Mouse (Mus musculus) spleen, adult 2 months (tissue): ENCODE data around the gene Dhdds. TPM values are rescaled to one million over a fixed set of nuclear protein-coding genes. Genes with fewer than 3 reads are reported as not detected.
"Not testable (repeated sequence)": the region's sequence is repeated elsewhere in the genome, so short reads cannot be mapped to it uniquely, and the experiment has no call there.

Experiments used
- DNase-seq, 2 experiments: peaks; one replicate each; pipeline versions ENCODE4 v3.0.0 to v3.0.0-alpha.2; 2012 to 2021; ENCODE audit warnings: low spot score in 2 of 2, low read depth in 1 of 2
- H3K27ac ChIP-seq: fragments of 200-500 bp; 2 replicates; pipeline ENCODE4 v1.5.1; 2012; ENCODE audit warnings: low read length, inconsistent platforms; ENCODE audit not compliant: insufficient read depth
- H3K27me3 ChIP-seq: fragments of 200-500 bp; 2 replicates; pipeline ENCODE4 v1.6.1; 2012; ENCODE audit warnings: mild to moderate bottlenecking, moderate library complexity, low read length, inconsistent platforms; ENCODE audit not compliant: control insufficient read depth, insufficient read depth
- H3K36me3 ChIP-seq: fragments of 200-500 bp; 2 replicates; pipeline ENCODE4 v1.6.1; 2012; ENCODE audit warnings: mild to moderate bottlenecking, low read length, inconsistent platforms; ENCODE audit not compliant: control insufficient read depth, insufficient read depth
- H3K4me1 ChIP-seq: fragments of 200-500 bp; 2 replicates; pipeline ENCODE4 v1.6.1; 2011; ENCODE audit warnings: inconsistent platforms; ENCODE audit not compliant: control insufficient read depth, insufficient read depth, insufficient read length
- H3K4me3 ChIP-seq: fragments of 200-500 bp; 2 replicates; pipeline ENCODE4 v1.5.1; 2011; ENCODE audit warnings: mild to moderate bottlenecking, inconsistent platforms; ENCODE audit not compliant: insufficient read depth, insufficient read length; ENCODE audit errors: extremely low read depth
- CTCF ChIP-seq: fragments of 200-500 bp; IDR thresholded peaks from 2 replicates; pipeline ENCODE4 v1.5.1; 2011; ENCODE audit warnings: mild to moderate bottlenecking, inconsistent platforms; ENCODE audit not compliant: insufficient read depth, insufficient read length, insufficient replicate concordance; ENCODE audit errors: extremely low read depth
- POLR2A ChIP-seq: fragments of 200-500 bp; IDR thresholded peaks from 2 replicates; pipeline ENCODE4 v1.6.1; 2011; ENCODE audit warnings: low read depth, low read length, inconsistent platforms
- WGBS: fragments of 180-500 bp; shearing (Covaris S2); methylation state at CpG from one replicate; pipeline ENCODE4 v1.1.7; 2018; 5-methylcytosine and 5-hydroxymethylcytosine counted together
- polyA plus RNA-seq: library from polyadenylated mRNA; depleted of rRNA; stranded (reverse); fragments of >200 nt; gene quantifications from 2 replicates; pipeline ENCODE4 v1.2.3, GENCODE M21; 2012

Gene Dhdds
- polyA plus RNA-seq, 1 experiment, result 13.0 TPM

- Histone ChIP-seq H3K4me3 (no peak overlapping the region), H3K36me3 (no peaks in the 10 kb centered on the region), H3K27ac (no peak overlapping the region), H3K27me3 (no peaks in the 10 kb centered on the region), H3K4me1 (no peaks in the 10 kb centered on the region)
- WGBS, result 52% methylated on average over 12 of the region's 12 CpGs
- no peak for TF ChIP-seq POLR2A
- TF ChIP-seq CTCF, result no peak
- no peak for DNase-seq
These were observed 5.1 kb upstream of the Dhdds start for GRCm38 (mm10) chr4:134005581-134006358.

GRCm38 (mm10) chr4:134002903-134003302, 2.2 kb upstream of the Dhdds start:
- TF ChIP-seq CTCF (no peak), POLR2A (no peak)

GRCm38 (mm10) chr4:134002246-134002645, 1.5 kb upstream of the Dhdds start:
- 76% methylated on average over 4 of the region's 4 CpGs for WGBS
- Histone ChIP-seq H3K4me1 (no peaks in the 10 kb centered on the region), H3K27me3 (no peaks in the 10 kb centered on the region), H3K4me3 (no peak overlapping the region), H3K36me3 (0 out of 2 replicates have a peak, but pooled peaks cover 2% of the 10 kb centered on the region), H3K27ac (no peak overlapping the region)
- no peak for TF ChIP-seq CTCF
- no peak for DNase-seq

More at GRCm38 (mm10) chr4:134002903-134003302, 2.2 kb upstream of the Dhdds start:
- H3K4me3 ChIP-seq, result no peak overlapping the region
- 0 out of 2 replicates have a peak, but pooled peaks cover 2% of the 10 kb centered on the region for H3K36me3 ChIP-seq
- DNase-seq, result no peak
- no peaks in the 10 kb centered on the region for H3K27me3 ChIP-seq
- no peaks in the 10 kb centered on the region for H3K4me1 ChIP-seq
- H3K27ac ChIP-seq, result no peak overlapping the region
- 86% methylated on average over 5 of the region's 5 CpGs for WGBS

- Histone ChIP-seq H3K27me3 (no peaks in the 10 kb centered on the region), H3K4me1 (no peaks in the 10 kb centered on the region), H3K36me3 (0 out of 2 replicates have a peak, but pooled peaks cover 2% of the 10 kb centered on the region), H3K4me3 (no peak overlapping the region), H3K27ac (no peak overlapping the region)
- TF ChIP-seq CTCF, result no peak
- TF ChIP-seq POLR2A, result no peak
- no peak for DNase-seq
- WGBS, result 79% methylated on average over 10 of the region's 10 CpGs
These were observed 992 bp upstream of the Dhdds start for GRCm38 (mm10) chr4:134001710-134002109.

- H3K27me3 ChIP-seq, result no peaks in the 10 kb centered on the region
- H3K4me1 ChIP-seq, result no peaks in the 10 kb centered on the region
- no peak for TF ChIP-seq POLR2A
- TF ChIP-seq CTCF, result no peak
- no peak overlapping the region for H3K27ac ChIP-seq
- DNase-seq, result no peak
- 94% methylated on average over 8 of the region's 8 CpGs for WGBS
- H3K36me3 ChIP-seq, result peaks cover 16% of the 10 kb centered on the region
- no peak overlapping the region for H3K4me3 ChIP-seq
These were observed 6.0 kb downstream of the Dhdds start for GRCm38 (mm10) chr4:133994697-133995096.

- Histone ChIP-seq H3K4me3 (no peak overlapping the region), H3K4me1 (no peaks in the 10 kb centered on the region), H3K27me3 (no peaks in the 10 kb centered on the region), H3K27ac (no peak overlapping the region), H3K36me3 (peaks cover 23% of the 10 kb centered on the region)
- no peak for TF ChIP-seq POLR2A
- TF ChIP-seq CTCF, result no peak
- WGBS, result 82% methylated on average over 13 of the region's 13 CpGs
- DNase-seq, result no peak
These were observed 9.5 kb downstream of the Dhdds start for GRCm38 (mm10) chr4:133991087-133991660.

GRCm38 (mm10) chr4:133990035-133990434, 10.7 kb downstream of the Dhdds start:
- Histone ChIP-seq H3K27me3 (no peaks in the 10 kb centered on the region), H3K4me1 (no peaks in the 10 kb centered on the region), H3K27ac (no peak overlapping the region), H3K4me3 (no peak overlapping the region), H3K36me3 (peaks cover 23% of the 10 kb centered on the region)
- TF ChIP-seq CTCF, result no peak
- no peak for TF ChIP-seq POLR2A
- 84% methylated on average over 4 of the region's 4 CpGs for WGBS
- no peak for DNase-seq

GRCm38 (mm10) chr4:133988289-133988688, 12.4 kb downstream of the Dhdds start:
- not testable (repeated sequence) for H3K27me3 ChIP-seq, H3K27ac ChIP-seq, DNase-seq, H3K4me3 ChIP-seq, H3K4me1 ChIP-seq
- peaks cover 16% of the 10 kb centered on the region for H3K36me3 ChIP-seq
- 93% methylated on average over 8 of the region's 8 CpGs for WGBS
